Mouse (Mus musculus) liver, embryonic 14.5 days (tissue): ENCODE measurements around the gene Atf4.
A peak's percentile ranks its signal among the peaks of the same experiment; 100 is the strongest.

Experiments
- CTCF ChIP-seq: IDR thresholded peaks from 2 replicates; pipeline ENCODE4 v1.5.1; 2016; ENCODE audit warnings: antibody characterized with exemption, low read depth, control low read depth
- EP300 ChIP-seq: IDR thresholded peaks from 2 replicates; pipeline ENCODE4 v1.6.1; 2016; ENCODE audit warnings: antibody characterized with exemption, low read depth

- TF ChIP-seq CTCF (peak; percentile 87), EP300 (no peak)
Observed at GRCm38 (mm10) chr15:80280646-80281045, 25.7 kb downstream of the Atf4 start.
